Mouse (Mus musculus) MEL (cell line): ENCODE measurements around the gene Xpo6. TPM values are rescaled to one million over a fixed set of nuclear protein-coding genes. Genes with fewer than 3 reads are reported as not detected.

Source experiments
- DNase-seq: peaks from one replicate; pipeline ENCODE4 v3.0.0; 2011; ENCODE audit warnings: low read depth, low spot score
- H3K27ac ChIP-seq: 2 replicates; pipeline ENCODE4 v1.5.1; 2012; ENCODE audit warnings: low read depth, mild to moderate bottlenecking, control low read depth, low read length, moderate library complexity; ENCODE audit not compliant: control insufficient read depth
- H3K27me3 ChIP-seq, 2 experiments: fragments of 150-350 bp in 1 of 2; sonication (generic) in 1 of 2; 2 replicates each; pipeline ENCODE4 v1.6.1; 2012; ENCODE audit warnings: low read length in 2 of 2, mild to moderate bottlenecking in 2 of 2, improper control_type of control experiment in 1 of 2, moderate library complexity in 1 of 2; ENCODE audit not compliant: insufficient read depth in 2 of 2, control insufficient read depth in 1 of 2
- H3K36me3 ChIP-seq, 2 experiments: 2 replicates each; pipeline ENCODE4 v1.6.1; 2012 to 2014; ENCODE audit warnings: low read length in 2 of 2, improper control_type of control experiment in 1 of 2, inconsistent platforms in 1 of 2, mild to moderate bottlenecking in 1 of 2; ENCODE audit not compliant: insufficient read depth in 2 of 2, control insufficient read depth in 1 of 2
- H3K4me1 ChIP-seq, 2 experiments: fragments of 150-350 bp in 1 of 2; sonication (generic) in 1 of 2; 2 replicates each; pipeline ENCODE4 v1.6.1; 2012; ENCODE audit warnings: low read length in 2 of 2, improper control_type of control experiment in 1 of 2, mild to moderate bottlenecking in 1 of 2; ENCODE audit not compliant: insufficient read depth in 2 of 2, control insufficient read depth in 1 of 2
- H3K4me3 ChIP-seq, 2 experiments: fragments of 150-350 bp in 1 of 2; sonication (generic) in 1 of 2; 2 replicates each; pipeline ENCODE4 v1.5.1; 2012; ENCODE audit warnings: low read depth in 2 of 2, low read length in 2 of 2, mild to moderate bottlenecking in 2 of 2, moderate library complexity in 2 of 2, control low read depth in 1 of 2, improper control_type of control experiment in 1 of 2; ENCODE audit not compliant: control insufficient read depth in 1 of 2, insufficient read depth in 1 of 2
- H3K79me2 ChIP-seq: 2 replicates; pipeline ENCODE4 v1.6.1; 2012; ENCODE audit warnings: mild to moderate bottlenecking, low read length, moderate library complexity; ENCODE audit not compliant: control insufficient read depth, poor library complexity, insufficient read depth
- H3K9ac ChIP-seq: 2 replicates; pipeline ENCODE4 v1.6.1; 2012; ENCODE audit warnings: low read depth, mild to moderate bottlenecking, control low read depth, low read length, moderate library complexity; ENCODE audit not compliant: control insufficient read depth, poor library complexity, severe bottlenecking
- H3K9me3 ChIP-seq: fragments of 150-350 bp; sonication (generic); replicated peaks from 2 replicates; pipeline ENCODE4 v1.6.1; 2012; ENCODE audit warnings: mild to moderate bottlenecking, low read length, improper control_type of control experiment, moderate library complexity; ENCODE audit not compliant: insufficient read depth
- BHLHE40 ChIP-seq: IDR thresholded peaks from 2 replicates; pipeline ENCODE4 v1.6.1; 2012; ENCODE audit warnings: low read depth, mild to moderate bottlenecking, inconsistent platforms, low read length, improper control_type of control experiment, borderline replicate concordance
- CHD2 ChIP-seq: IDR thresholded peaks from 2 replicates; pipeline ENCODE4 v1.6.1; 2011; ENCODE audit warnings: low read length, improper control_type of control experiment
- CTCF ChIP-seq, 3 experiments: IDR thresholded peaks in 2 of 3; conservative IDR thresholded peaks in 1 of 3; 2 replicates each; pipeline ENCODE4 v1.5.1; 2011 to 2012; ENCODE audit warnings: low read length in 3 of 3, low read depth in 2 of 3, mild to moderate bottlenecking in 2 of 3, improper control_type of control experiment in 1 of 3, inconsistent platforms in 1 of 3, mixed read lengths in 1 of 3, moderate library complexity in 1 of 3; ENCODE audit not compliant: control insufficient read depth in 1 of 3, insufficient read depth in 1 of 3, poor library complexity in 1 of 3, severe bottlenecking in 1 of 3
- E2F4 ChIP-seq: IDR thresholded peaks from 2 replicates; pipeline ENCODE4 v1.6.1; 2011; ENCODE audit warnings: low read depth, low read length, improper control_type of control experiment, borderline replicate concordance
- ELF1 ChIP-seq: IDR thresholded peaks from 2 replicates; pipeline ENCODE4 v1.6.1; 2014; ENCODE audit warnings: low read depth, mild to moderate bottlenecking, inconsistent platforms, low read length, improper control_type of control experiment, moderate library complexity
- EP300 ChIP-seq, 2 experiments: IDR thresholded peaks; 2 replicates each; pipeline ENCODE4 v1.6.1; 2011; ENCODE audit warnings: improper control_type of control experiment in 2 of 2, low read length in 2 of 2, low read depth in 1 of 2, mild to moderate bottlenecking in 1 of 2
- ETS1 ChIP-seq: IDR thresholded peaks from 2 replicates; pipeline ENCODE4 v1.6.1; 2012; ENCODE audit warnings: low read depth, mild to moderate bottlenecking, inconsistent platforms, low read length, improper control_type of control experiment, moderate library complexity
- GABPA ChIP-seq: IDR thresholded peaks from 2 replicates; pipeline ENCODE4 v1.6.1; 2012; ENCODE audit warnings: low read depth, mild to moderate bottlenecking, inconsistent platforms, low read length, improper control_type of control experiment, moderate library complexity
- GATA1 ChIP-seq: IDR thresholded peaks from 2 replicates; pipeline ENCODE4 v1.6.1; 2011; ENCODE audit warnings: low read depth, low read length, improper control_type of control experiment
- HCFC1 ChIP-seq: IDR thresholded peaks from 2 replicates; pipeline ENCODE4 v1.6.1; 2012; ENCODE audit warnings: low read depth, mild to moderate bottlenecking, inconsistent platforms, low read length, improper control_type of control experiment, moderate library complexity
- JUND ChIP-seq: IDR thresholded peaks from 2 replicates; pipeline ENCODE4 v1.6.1; 2011; ENCODE audit warnings: low read depth, mild to moderate bottlenecking, improper control_type of control experiment, low read length
- KAT2A ChIP-seq: conservative IDR thresholded peaks from 2 replicates; pipeline ENCODE4 v1.6.1; 2012; ENCODE audit warnings: low read depth, low read length, improper control_type of control experiment, inconsistent platforms
- MAX ChIP-seq: IDR thresholded peaks from 2 replicates; pipeline ENCODE4 v1.6.1; 2011; ENCODE audit warnings: low read length, improper control_type of control experiment
- MAZ ChIP-seq: IDR thresholded peaks from 2 replicates; pipeline ENCODE4 v1.6.1; 2012; ENCODE audit warnings: low read depth, mild to moderate bottlenecking, inconsistent platforms, low read length, improper control_type of control experiment
- MEF2A ChIP-seq: IDR thresholded peaks from 2 replicates; pipeline ENCODE4 v1.6.1; 2014; ENCODE audit warnings: low read depth, mild to moderate bottlenecking, inconsistent platforms, low read length, improper control_type of control experiment; ENCODE audit not compliant: poor library complexity, insufficient replicate concordance, severe bottlenecking; ENCODE audit errors: extremely low read depth
- MXI1 ChIP-seq: IDR thresholded peaks from 2 replicates; pipeline ENCODE4 v1.6.1; 2011; ENCODE audit warnings: mild to moderate bottlenecking, low read depth, low read length, improper control_type of control experiment
- MYB ChIP-seq: IDR thresholded peaks from 2 replicates; pipeline ENCODE4 v1.6.1; 2011; ENCODE audit warnings: mild to moderate bottlenecking, low read depth, low read length, improper control_type of control experiment
- MYC ChIP-seq: IDR thresholded peaks from 2 replicates; pipeline ENCODE4 v1.6.1; 2011; ENCODE audit warnings: low read depth, mild to moderate bottlenecking, low read length, improper control_type of control experiment, moderate library complexity
- NELFE ChIP-seq: IDR thresholded peaks from 2 replicates; pipeline ENCODE4 v1.6.1; 2011; ENCODE audit warnings: low read depth, low read length, improper control_type of control experiment
- NRF1 ChIP-seq: IDR thresholded peaks from 2 replicates; pipeline ENCODE4 v1.6.1; 2014; ENCODE audit warnings: low read depth, mild to moderate bottlenecking, inconsistent platforms, low read length, improper control_type of control experiment, moderate library complexity; ENCODE audit not compliant: poor library complexity, insufficient read depth, severe bottlenecking
- POLR2A ChIP-seq, 2 experiments: IDR thresholded peaks; 2 replicates each; pipeline ENCODE4 v1.6.1; 2011 to 2012; ENCODE audit warnings: low read length in 2 of 2, mild to moderate bottlenecking in 2 of 2, control low read depth in 1 of 2, improper control_type of control experiment in 1 of 2, low read depth in 1 of 2, moderate library complexity in 1 of 2; ENCODE audit not compliant: control insufficient read depth in 1 of 2, insufficient read depth in 1 of 2, poor library complexity in 1 of 2
- POLR2AphosphoS2 ChIP-seq: IDR thresholded peaks from 2 replicates; pipeline ENCODE4 v1.6.1; 2011; ENCODE audit warnings: low read length, improper control_type of control experiment
- SIN3A ChIP-seq: IDR thresholded peaks from 2 replicates; pipeline ENCODE4 v1.6.1; 2012; ENCODE audit warnings: low read length, improper control_type of control experiment, inconsistent platforms
- SMC3 ChIP-seq: IDR thresholded peaks from 2 replicates; pipeline ENCODE4 v1.6.1; 2011; ENCODE audit warnings: low read depth, low read length, improper control_type of control experiment
- TAL1 ChIP-seq: IDR thresholded peaks from 2 replicates; pipeline ENCODE4 v1.6.1; 2012; ENCODE audit warnings: mild to moderate bottlenecking, inconsistent platforms, low read length, moderate library complexity, mixed read lengths
- TCF12 ChIP-seq: IDR thresholded peaks from 2 replicates; pipeline ENCODE4 v1.6.1; 2014; ENCODE audit warnings: low read depth, mild to moderate bottlenecking, inconsistent platforms, low read length, improper control_type of control experiment, moderate library complexity
- UBTF ChIP-seq: IDR thresholded peaks from 2 replicates; pipeline ENCODE4 v1.6.1; 2012; ENCODE audit warnings: low read depth, mild to moderate bottlenecking, inconsistent platforms, low read length, improper control_type of control experiment, moderate library complexity, borderline replicate concordance; ENCODE audit not compliant: insufficient read depth
- USF1 ChIP-seq: IDR thresholded peaks from 2 replicates; pipeline ENCODE4 v1.6.1; 2014; ENCODE audit warnings: low read depth, mild to moderate bottlenecking, inconsistent platforms, low read length, improper control_type of control experiment, moderate library complexity
- USF2 ChIP-seq, 2 experiments: IDR thresholded peaks; 2 replicates each; pipeline ENCODE4 v1.6.1; 2011 to 2012; ENCODE audit warnings: improper control_type of control experiment in 2 of 2, low read length in 2 of 2, borderline replicate concordance in 1 of 2, inconsistent platforms in 1 of 2, low read depth in 1 of 2, mild to moderate bottlenecking in 1 of 2; ENCODE audit not compliant: insufficient read depth in 1 of 2
- ZMIZ1 ChIP-seq: IDR thresholded peaks from 2 replicates; pipeline ENCODE4 v1.6.1; 2012; ENCODE audit warnings: low read depth, mild to moderate bottlenecking, inconsistent platforms, low read length, improper control_type of control experiment, moderate library complexity
- ZNF384 ChIP-seq: IDR thresholded peaks from 2 replicates; pipeline ENCODE4 v1.6.1; 2012; ENCODE audit warnings: low read depth, mild to moderate bottlenecking, inconsistent platforms, low read length, improper control_type of control experiment
- polyA plus RNA-seq, 2 experiments: library from polyadenylated mRNA; stranded (reverse) in 1 of 2; unstranded in 1 of 2; fragments of >175 nt in 1 of 2; fragments of >200 nt in 1 of 2; gene quantifications; 2 replicates each; pipeline versions ENCODE4 v1.2.1 to v1.2.4; 2012; ENCODE audit warnings: low replicate concordance in 2 of 2, low read depth in 1 of 2; ENCODE audit not compliant: insufficient read length in 2 of 2, insufficient read depth in 1 of 2, missing spikeins in 1 of 2
- total RNA-seq: library from RNA; depleted of rRNA; stranded (reverse); fragments of 300-350 nt; gene quantifications from 2 replicates; pipeline ENCODE4 v1.2.3, GENCODE M21; 2012; rRNA removed

Gene Xpo6
- total RNA-seq (88.3 and 89.3 TPM in 2 replicates), polyA plus RNA-seq (100 to 1,000 TPM; 197 to 365 TPM)

DNA sequence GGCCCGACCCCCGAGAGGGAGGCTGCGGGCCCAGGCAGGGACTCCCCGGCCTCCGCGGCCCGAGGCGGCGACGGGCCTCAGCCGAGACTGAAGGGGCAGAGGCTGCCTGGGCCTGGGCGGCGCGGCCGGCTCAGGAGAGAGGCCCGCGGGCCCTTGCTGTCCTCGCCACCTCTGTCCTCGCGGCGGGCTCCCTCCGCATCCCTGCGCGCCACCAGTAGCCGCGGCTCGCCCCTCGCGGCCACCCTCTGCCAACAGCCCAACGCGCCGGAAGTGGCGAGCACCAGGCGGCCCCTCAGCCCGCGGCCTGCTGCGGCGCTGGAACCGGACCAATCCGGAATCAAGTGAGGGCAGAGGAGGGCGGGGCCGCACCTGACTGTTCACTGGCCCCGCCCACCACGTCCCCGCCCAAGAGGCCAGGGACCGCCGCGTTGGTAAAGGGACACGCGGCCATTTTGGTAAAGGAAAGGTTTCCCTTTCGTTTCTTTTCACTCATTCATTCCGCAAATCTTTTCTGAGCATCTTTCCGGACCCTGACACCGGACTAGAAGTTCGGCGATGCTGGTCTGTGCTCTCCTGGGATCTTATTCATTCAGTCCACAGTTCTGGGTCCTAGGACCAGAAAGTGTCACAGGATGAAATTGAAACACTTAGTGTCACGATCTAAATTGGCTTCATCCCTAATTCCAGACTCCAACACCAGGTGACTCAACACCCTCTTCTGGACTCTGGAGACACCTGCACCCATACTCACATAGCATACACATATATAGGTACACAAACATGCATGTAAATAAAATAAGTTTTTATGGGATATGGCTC is at the start of gene Xpo6:
TSS of gene Xpo6 (minus strand) at position 324 of the 819 bp plus-strand sequence.
- H3K9me3 ChIP-seq: no peaks in the 10 kb centered on the region
- peak; percentile 97 for DNase-seq

GRCm38 (mm10) chr7:126249986-126250385 is 49.7 kb upstream of the Xpo6 start:
- no peak overlapping the region for H3K9ac ChIP-seq
- no peak for DNase-seq
- H3K27me3 ChIP-seq: peaks cover 0 to 9% of the 10 kb centered on the region in 2 experiments; a peak in 3 of 4 replicates
- no peak overlapping the region for H3K27ac ChIP-seq
- no peaks in the 10 kb centered on the region for H3K36me3 ChIP-seq
- no peaks in the 10 kb centered on the region for H3K79me2 ChIP-seq
- H3K4me3 ChIP-seq: no peak overlapping the region
- no peak for TF ChIP-seq POLR2A (IDR thresholded peaks at IDR 0.05; ENCODE audit: control insufficient read depth in 1 of 2, insufficient read depth in 1 of 2, low read depth in 1 of 2, low read length in 2 of 2, poor library complexity in 1 of 2)
- no peak for TF ChIP-seq MAX
- no peak for TF ChIP-seq BHLHE40
- no peak for TF ChIP-seq MYB
- no peak for TF ChIP-seq USF2 (IDR thresholded peaks at IDR 0.05; ENCODE audit: borderline replicate concordance in 1 of 2, insufficient read depth in 1 of 2, low read depth in 1 of 2, low read length in 2 of 2)
- TF ChIP-seq GABPA: no peak
- no peak for TF ChIP-seq E2F4
- no peak for TF ChIP-seq NRF1
- no peak for TF ChIP-seq MAZ
- TF ChIP-seq TAL1: no peak
- no peak for TF ChIP-seq MYC
- no peak for TF ChIP-seq POLR2AphosphoS2
- no peak for TF ChIP-seq SMC3
- TF ChIP-seq ZNF384: no peak
- no peaks in the 10 kb centered on the region for H3K4me1 ChIP-seq
- no peaks in the 10 kb centered on the region for H3K9me3 ChIP-seq

More for the DNA sequence above, at the start of gene Xpo6:
- H3K27me3 ChIP-seq: peaks cover 1 to 6% of the 10 kb centered on the region in 2 experiments; a peak in 2 of 4 replicates
- TF ChIP-seq NELFE (peak; percentile 86), GATA1 (no peak), EP300 (IDR thresholded peaks at IDR 0.05; ENCODE audit: low read depth in 1 of 2, low read length in 2 of 2) (no peak), POLR2AphosphoS2 (peak; percentile 82; the same call in 1 of the 2 replicates), HCFC1 (peak; percentile 79), MYC (peak; percentile 57; the same call in 1 of the 2 replicates), ZNF384 (no peak), ZMIZ1 (peak; percentile 92), CTCF (IDR thresholded peaks at IDR 0.05 in 2 of 3, conservative IDR thresholded peaks at IDR 0.05 in 1 of 3; ENCODE audit: control insufficient read depth in 1 of 3, insufficient read depth in 1 of 3, low read depth in 2 of 3, low read length in 3 of 3, poor library complexity in 1 of 3, severe bottlenecking in 1 of 3) (peak in 1 of 3 experiments; percentile 10; a peak in 1 of 6 replicates), CHD2 (no peak), MAX (peak; percentile 59; the same call in 1 of the 2 replicates), TCF12 (peak; percentile 65; the same call in 1 of the 2 replicates), ETS1 (peak; percentile 66; the same call in 1 of the 2 replicates), POLR2A (IDR thresholded peaks at IDR 0.05; ENCODE audit: control insufficient read depth in 1 of 2, insufficient read depth in 1 of 2, low read depth in 1 of 2, low read length in 2 of 2, poor library complexity in 1 of 2) (peak; percentile 72 to 80; a peak in 3 of 4 replicates), MEF2A (no peak), MXI1 (peak; percentile 73), KAT2A (no peak; the same call in 1 of the 2 replicates), JUND (no peak), SIN3A (peak; percentile 46), E2F4 (no peak), UBTF (peak; percentile 91; the same call in 1 of the 2 replicates), USF1 (peak; percentile 63), MAZ (0 out of 2 replicates have a peak, but pooled peaks have one; percentile 19), ELF1 (peak; percentile 66; the same call in 1 of the 2 replicates)
- peaks cover 45% of the 10 kb centered on the region for H3K79me2 ChIP-seq
- peak within 1 kb of the TSS; percentile 63 for H3K27ac ChIP-seq
- peak within 1 kb of the TSS; percentile 93 for H3K9ac ChIP-seq
- H3K4me3 ChIP-seq: peak within 1 kb of the TSS; percentile 90 to 99
- peaks cover 0 to 23% of the 10 kb centered on the region in 2 experiments; a peak in 3 of 4 replicates for H3K36me3 ChIP-seq
- peaks cover 13 to 17% of the 10 kb centered on the region in 2 experiments for H3K4me1 ChIP-seq
